Mouse (Mus musculus): ENCODE measurements around the gene Map2k7. TPM values are rescaled to one million over a fixed set of nuclear protein-coding genes. Genes with fewer than 3 reads are reported as not detected.

Gene Map2k7
- total RNA-seq, 2 experiments from 2014 or later: 75.8 to 82.8 TPM

- no peak for DNase-seq
- intact Hi-C loops (cut with DNase I): no loop called here
Measured at GRCm38 (mm10) chr8:4222059-4222458, 16.5 kb upstream of the Map2k7 start.

GRCm38 (mm10) chr8:4226323-4226722, 12.2 kb upstream of the Map2k7 start:
- no peak for DNase-seq
- intact Hi-C loops (cut with DNase I): no loop called here

GRCm38 (mm10) chr8:4226739-4227347, 11.7 kb upstream of the Map2k7 start, which contains the start of gene Lrrc8e:
TSS of gene Lrrc8e (plus strand) at chr8:4226827.
- intact Hi-C loops (cut with DNase I): no loop called here
- DNase-seq: no peak

GRCm38 (mm10) chr8:4227919-4228318, 10.6 kb upstream of the Map2k7 start:
- no peak for DNase-seq
- intact Hi-C loops (cut with DNase I): no loop called here

- DNase-seq: no peak
- intact Hi-C loops (cut with DNase I): no loop called here
Measured at GRCm38 (mm10) chr8:4229784-4230183, 8.8 kb upstream of the Map2k7 start.

GRCm38 (mm10) chr8:4230612-4231351, 7.8 kb upstream of the Map2k7 start:
- no peak for DNase-seq
- intact Hi-C loops (cut with DNase I): no loop called here

GRCm38 (mm10) chr8:4237814-4238433, 616 bp upstream of the Map2k7 start:
- intact Hi-C loops (cut with DNase I): loop anchor here (5.0 kb wide), 1 partner anchor 71 kb away; the partner anchor contains the start of gene Evi5l
- no peak for DNase-seq

GRCm38 (mm10) chr8:4239193-4239890, 802 bp downstream of the Map2k7 start:
- intact Hi-C loops (cut with DNase I): loop anchor here (5.0 kb wide), 1 partner anchor 72 kb away; the partner anchor contains the start of gene Evi5l
- DNase-seq: no peak

- DNase-seq: no peak
- intact Hi-C loops (cut with DNase I): loop anchor here (5.0 kb wide), 1 partner anchor 127 kb away; no protein-coding TSS in a partner anchor
Measured at GRCm38 (mm10) chr8:4245061-4245460, 6.5 kb downstream of the Map2k7 start.

- DNase-seq: no peak
- intact Hi-C loops (cut with DNase I): loop anchor here (5.0 kb wide), 1 partner anchor 127 kb away; no protein-coding TSS in a partner anchor
Measured at GRCm38 (mm10) chr8:4245737-4246136, 7.2 kb downstream of the Map2k7 start.

GRCm38 (mm10) chr8:4247241-4247640, 8.7 kb downstream of the Map2k7 start:
- intact Hi-C loops (cut with DNase I): loop anchor here (5.0 kb wide), 1 partner anchor 125 kb away; no protein-coding TSS in a partner anchor
- no peak for DNase-seq

- intact Hi-C loops (cut with DNase I): loop anchor here (5.0 kb wide), 1 partner anchor 124 kb away; no protein-coding TSS in a partner anchor
Measured at GRCm38 (mm10) chr8:4247951-4248540, 9.5 kb downstream of the Map2k7 start, which contains the start of gene Tgfbr3l. TSS of gene Tgfbr3l (plus strand) at chr8:4248214.

GRCm38 (mm10) chr8:4249213-4249612, 10.7 kb downstream of the Map2k7 start:
- no peak for DNase-seq
- intact Hi-C loops (cut with DNase I): loop anchor here (5.0 kb wide), 1 partner anchor 123 kb away; no protein-coding TSS in a partner anchor

More at GRCm38 (mm10) chr8:4247951-4248540, 9.5 kb downstream of the Map2k7 start, which contains the start of gene Tgfbr3l:
- no peak for DNase-seq

GRCm38 (mm10) chr8:4250306-4250970, 11.9 kb downstream of the Map2k7 start:
- intact Hi-C loops (cut with DNase I): loop anchor here (5.0 kb wide), 1 partner anchor 72 kb away; no protein-coding TSS in a partner anchor

GRCm38 (mm10) chr8:4252116-4252760, 13.7 kb downstream of the Map2k7 start:
- intact Hi-C loops (cut with DNase I): loop anchor here (5.0 kb wide), 1 partner anchor 70 kb away; no protein-coding TSS in a partner anchor

More at GRCm38 (mm10) chr8:4250306-4250970, 11.9 kb downstream of the Map2k7 start:
- DNase-seq: peak; percentile 77 to 78

GRCm38 (mm10) chr8:4252934-4253841, 14.6 kb downstream of the Map2k7 start, which contains the start of gene Snapc2:
TSS of gene Snapc2 (plus strand) at chr8:4253080.
- DNase-seq: peak; percentile 94
- intact Hi-C loops (cut with DNase I): loop anchor here (5.0 kb wide), 1 partner anchor 69 kb away; no protein-coding TSS in a partner anchor

More at GRCm38 (mm10) chr8:4252116-4252760, 13.7 kb downstream of the Map2k7 start:
- DNase-seq: no peak

- intact Hi-C loops (cut with DNase I): loop anchor here (5.0 kb wide), 1 partner anchor 68 kb away; no protein-coding TSS in a partner anchor
- no peak for DNase-seq
Measured at GRCm38 (mm10) chr8:4254001-4254400, 15.5 kb downstream of the Map2k7 start.
